Mouse (Mus musculus): ENCODE results near the gene Edn3. TPM values are rescaled to one million over a fixed set of nuclear protein-coding genes. Genes with fewer than 3 reads are reported as not detected.

Gene Edn3
- polyA plus RNA-seq, 1 experiment, result 3.5 TPM

DNA sequence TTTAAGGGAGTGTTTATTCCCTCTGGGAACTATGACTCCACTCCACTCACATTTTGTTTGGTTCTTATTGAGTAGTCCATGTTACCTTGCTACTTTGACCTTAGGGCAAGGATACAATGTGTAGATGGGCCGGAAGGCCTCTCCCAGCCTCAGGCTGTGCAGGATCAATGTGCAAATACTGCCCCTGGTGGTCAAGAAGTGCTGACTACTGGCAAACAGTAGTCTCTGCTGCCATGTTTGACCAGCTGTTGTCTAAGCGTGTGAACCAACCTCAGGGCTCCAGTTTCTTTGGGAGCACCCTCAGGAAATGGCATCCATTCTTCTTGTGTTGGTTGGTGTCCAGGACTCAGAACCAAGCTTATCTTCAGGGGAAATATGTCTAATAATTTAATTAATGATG lies 36.6 kb downstream of the Edn3 start:
- no peak for DNase-seq (ENCODE audit: low spot score)

- DNase-seq (ENCODE audit: low spot score), result no peak
Observed at GRCm38 (mm10) chr2:174797495-174798068, 37.2 kb downstream of the Edn3 start.

DNA sequence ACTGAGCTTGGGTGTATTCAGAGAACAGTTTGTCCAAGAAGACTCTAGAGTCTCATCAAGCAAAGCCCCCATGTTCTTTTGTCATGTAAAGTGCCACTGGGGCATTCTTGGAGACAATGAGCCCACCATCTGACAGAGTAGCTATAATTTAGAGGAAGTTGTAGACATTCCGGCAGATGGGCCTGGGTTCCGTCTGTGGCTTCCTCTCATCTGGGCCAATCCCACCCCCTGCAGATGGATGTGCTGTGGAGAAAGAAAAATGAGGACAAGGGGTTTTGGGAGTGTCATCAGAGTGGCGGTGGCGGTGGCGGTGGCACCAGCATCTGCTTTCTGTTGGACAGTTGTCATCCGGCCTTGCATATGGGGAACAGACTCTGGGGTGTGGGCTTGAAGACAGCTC lies 42.0 kb downstream of the Edn3 start:
- DNase-seq (ENCODE audit: low spot score), result no peak

DNA sequence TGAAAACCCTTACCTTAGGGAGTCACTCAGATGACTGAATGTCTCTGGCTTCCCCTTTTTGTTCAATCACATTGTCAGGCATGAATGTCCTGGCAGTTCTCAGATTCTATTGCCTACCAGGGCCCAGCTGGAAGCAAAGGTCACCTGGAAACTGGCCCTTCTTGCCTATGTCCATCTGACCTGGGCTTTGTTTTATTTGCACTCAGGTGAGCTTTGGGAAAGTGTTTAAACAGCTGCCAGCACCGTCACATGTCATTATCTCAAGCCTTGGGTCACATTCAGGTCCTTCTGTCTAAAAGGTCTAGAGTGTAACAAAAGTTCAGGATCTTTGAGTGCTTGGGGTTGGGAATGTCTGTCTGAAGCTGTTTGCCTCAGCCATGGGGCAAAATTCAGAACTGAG lies 43.2 kb downstream of the Edn3 start:
- no peak for DNase-seq (ENCODE audit: low spot score)

- DNase-seq (ENCODE audit: low spot score), result no peak
Observed at GRCm38 (mm10) chr2:174807900-174808299, 47.5 kb downstream of the Edn3 start.

DNA sequence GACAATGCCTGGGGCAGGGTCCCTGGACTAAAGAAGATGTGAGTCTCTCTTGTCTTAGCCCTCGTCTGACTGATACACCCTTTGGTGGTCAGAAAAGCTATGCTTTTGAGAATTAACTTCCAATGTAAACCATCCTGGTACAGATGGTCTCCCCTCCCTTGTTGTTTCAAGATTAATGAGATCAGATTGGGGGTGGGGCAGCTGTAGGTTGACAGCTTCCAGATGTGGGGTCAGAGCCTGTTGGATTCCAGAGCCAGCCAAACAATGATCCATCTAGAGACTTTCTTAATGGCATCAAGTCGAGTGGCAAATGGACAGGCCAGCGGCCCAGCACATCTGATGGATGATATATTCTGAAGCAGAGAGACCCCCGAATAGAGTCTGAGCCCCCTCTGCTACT lies 48.9 kb downstream of the Edn3 start:
- DNase-seq (ENCODE audit: low spot score), result no peak

- DNase-seq (ENCODE audit: low spot score), result no peak
Observed at GRCm38 (mm10) chr2:174813306-174813705, 52.9 kb downstream of the Edn3 start.

DNA sequence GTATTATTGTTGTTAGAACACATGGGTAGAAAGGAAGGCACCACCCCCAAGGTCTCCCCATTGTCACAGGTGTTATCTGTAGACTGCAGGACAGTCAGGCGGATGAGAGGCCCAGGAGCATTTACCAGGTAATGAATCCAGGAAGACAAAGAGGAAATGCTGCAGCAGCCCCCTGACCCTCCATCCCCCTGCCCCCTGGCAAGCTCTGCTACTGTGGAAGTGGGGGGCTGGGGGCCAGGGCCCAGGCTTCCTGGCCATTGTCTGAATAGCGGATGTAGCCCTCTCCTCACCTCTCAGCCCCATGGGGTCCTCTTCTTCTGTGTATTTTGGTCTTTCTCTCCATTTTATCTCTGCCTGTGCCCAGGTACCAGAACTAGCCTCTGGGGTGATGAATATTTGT lies 55.7 kb downstream of the Edn3 start:
- no peak for DNase-seq (ENCODE audit: low spot score)

- DNase-seq (ENCODE audit: low spot score), result no peak
Observed at GRCm38 (mm10) chr2:174820286-174820685, 59.9 kb downstream of the Edn3 start.

DNA sequence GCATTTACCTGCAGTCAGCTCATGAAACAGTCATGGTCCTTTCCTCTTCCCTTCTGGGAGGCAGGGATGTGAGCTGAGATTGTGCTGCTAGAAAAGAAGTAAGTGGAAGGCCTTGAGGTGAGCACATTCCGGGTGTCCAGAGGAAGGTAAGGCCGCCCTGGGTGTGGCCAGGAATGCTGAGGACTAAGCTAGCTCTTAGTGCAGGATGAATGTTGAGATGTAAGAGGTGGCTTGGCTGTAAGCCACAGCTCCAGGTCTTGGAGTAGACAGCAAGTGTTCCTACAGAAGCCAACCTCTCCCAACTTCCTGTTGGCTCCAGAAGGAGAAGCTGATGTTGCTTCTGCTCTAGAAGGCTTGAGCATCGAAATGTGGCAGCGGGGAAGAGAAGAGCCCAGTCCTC lies 67.4 kb downstream of the Edn3 start:
- DNase-seq (ENCODE audit: low spot score), result no peak

DNA sequence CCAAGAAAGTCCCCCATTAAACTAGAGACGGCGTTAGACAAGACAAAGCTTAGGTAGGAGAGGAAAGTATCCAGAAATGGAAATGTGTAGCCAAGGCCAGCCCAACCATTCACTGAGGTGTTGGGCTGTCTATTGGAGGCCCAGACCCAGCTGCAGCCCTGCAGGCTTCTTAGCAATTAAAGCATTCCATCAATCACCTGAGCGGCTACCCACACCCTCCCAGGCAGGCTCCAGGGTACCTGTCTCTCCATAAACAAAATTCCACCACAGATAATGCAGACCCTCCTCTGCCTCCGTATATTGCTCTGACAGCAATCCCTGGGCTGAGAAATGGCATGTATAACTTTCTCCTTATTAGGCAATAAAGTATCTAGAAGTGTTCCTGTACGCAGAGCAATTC lies 73.2 kb downstream of the Edn3 start:
- DNase-seq (ENCODE audit: low spot score), result no peak

Other genes with a start within 250 kb of the Edn3 start
- 0.04 and 0.07 TPM in 2 replicates for gene Zfp831, start 117.1 kb upstream of the Edn3 start, polyA plus RNA-seq (2012; rRNA removed)
- gene Gm14444, start 249.6 kb downstream of the Edn3 start, polyA plus RNA-seq (2012; rRNA removed), result 0.07 and 0.18 TPM in 2 replicates

Data from urinary bladder, adult 2 months (tissue).